Mouse (Mus musculus): ENCODE measurements around the gene Tmcc3. TPM values are rescaled to one million over a fixed set of nuclear protein-coding genes. Genes with fewer than 3 reads are reported as not detected.

The Tmcc3 gene
- polyA plus RNA-seq, 1 experiment from 2014 or later = 17.5 TPM

DNA sequence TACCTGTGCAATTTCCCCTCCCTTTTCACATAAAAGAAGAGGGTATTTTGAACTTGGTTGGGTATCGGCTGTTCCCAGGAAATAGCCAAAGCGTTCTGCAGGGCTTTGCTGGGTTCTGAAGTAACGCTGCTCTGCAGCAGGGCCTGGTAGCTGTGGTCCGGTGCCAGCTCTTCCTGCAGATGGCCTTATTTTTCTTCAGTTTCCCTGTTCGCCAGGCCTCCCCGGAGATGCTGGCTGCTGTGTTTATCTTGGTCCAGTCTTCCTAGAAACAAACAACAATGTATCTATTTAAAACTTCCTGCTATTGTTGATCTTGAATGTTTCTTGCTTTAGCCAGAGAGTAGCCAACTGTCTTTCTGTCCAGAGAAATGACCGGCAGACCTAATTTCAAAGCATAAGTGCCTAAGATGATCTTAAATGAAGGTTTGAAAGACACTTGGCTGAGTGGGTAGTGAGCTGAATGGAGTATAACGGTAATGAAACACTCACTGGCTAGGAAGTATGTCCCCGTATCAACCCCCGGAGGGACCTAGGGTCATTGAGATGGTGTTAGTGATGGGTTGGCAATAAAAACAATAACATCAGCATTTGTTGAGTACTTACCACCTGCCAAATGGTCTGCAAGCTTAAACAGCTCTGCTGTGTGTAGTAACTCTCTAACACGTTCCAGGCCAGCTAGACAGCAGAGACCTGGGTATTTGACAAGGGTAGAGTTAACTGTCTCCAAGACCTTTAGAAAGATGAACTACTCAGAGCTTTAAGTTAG is 39.3 kb downstream of the Tmcc3 start:
- H3K27ac ChIP-seq = no peak overlapping the region
- no peaks in the 10 kb centered on the region for H3K4me1 ChIP-seq
- no peak overlapping the region for H3K4me3 ChIP-seq
- ATAC-seq (ENCODE audit: insufficient number of reproducible peaks, low FRiP score, low TSS enrichment, low read depth) = no peak
- no peaks in the 10 kb centered on the region for H3K9me3 ChIP-seq
- 62% methylated on average over 11 of the region's 11 CpGs for WGBS
- H3K9ac ChIP-seq = no peak overlapping the region
- no peak overlapping the region for H3K4me2 ChIP-seq
- H3K27me3 ChIP-seq = no peaks in the 10 kb centered on the region
- H3K36me3 ChIP-seq = no peaks in the 10 kb centered on the region

DNA sequence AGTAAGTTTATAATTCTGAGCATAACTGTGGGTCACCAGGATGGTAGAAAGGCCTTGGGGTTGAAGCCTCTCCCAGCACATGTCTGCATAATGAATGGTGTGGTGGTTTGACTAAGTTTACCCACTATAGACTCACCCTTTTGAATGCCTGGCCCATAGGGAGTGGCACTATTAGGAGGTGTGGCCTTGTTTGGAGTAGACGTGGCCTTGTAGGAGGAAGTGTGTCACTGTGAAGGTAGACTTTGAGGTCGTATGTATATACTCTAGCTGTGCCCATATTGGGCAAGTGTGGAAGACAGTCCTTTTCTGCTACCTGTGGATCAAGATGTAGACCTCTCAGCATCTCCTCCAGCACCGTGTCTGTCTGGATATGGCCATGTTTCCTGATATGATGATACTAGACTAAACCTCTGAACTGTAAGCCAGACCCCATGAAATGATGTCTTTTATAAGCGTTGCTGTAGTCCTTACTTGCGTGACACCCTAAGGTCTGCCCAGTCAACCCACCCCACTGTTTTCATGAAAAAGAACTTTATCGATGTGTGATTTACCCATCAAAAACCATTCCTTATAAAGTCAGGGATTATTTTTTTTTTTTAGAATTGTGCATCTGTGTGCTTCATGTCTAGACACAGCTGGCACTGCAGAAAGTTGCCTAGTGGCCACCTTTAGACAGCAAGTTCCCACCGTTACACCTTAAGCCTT is 40.6 kb downstream of the Tmcc3 start:
- H3K4me3 ChIP-seq = no peak overlapping the region
- no peak overlapping the region for H3K9ac ChIP-seq
- H3K4me1 ChIP-seq = no peaks in the 10 kb centered on the region
- no peak overlapping the region for H3K27ac ChIP-seq
- H3K27me3 ChIP-seq = no peaks in the 10 kb centered on the region
- no peaks in the 10 kb centered on the region for H3K9me3 ChIP-seq
- no peaks in the 10 kb centered on the region for H3K36me3 ChIP-seq
- ATAC-seq (ENCODE audit: insufficient number of reproducible peaks, low FRiP score, low TSS enrichment, low read depth) = no peak
- WGBS = 93% methylated on average over 7 of the region's 7 CpGs
- no peak overlapping the region for H3K4me2 ChIP-seq

DNA sequence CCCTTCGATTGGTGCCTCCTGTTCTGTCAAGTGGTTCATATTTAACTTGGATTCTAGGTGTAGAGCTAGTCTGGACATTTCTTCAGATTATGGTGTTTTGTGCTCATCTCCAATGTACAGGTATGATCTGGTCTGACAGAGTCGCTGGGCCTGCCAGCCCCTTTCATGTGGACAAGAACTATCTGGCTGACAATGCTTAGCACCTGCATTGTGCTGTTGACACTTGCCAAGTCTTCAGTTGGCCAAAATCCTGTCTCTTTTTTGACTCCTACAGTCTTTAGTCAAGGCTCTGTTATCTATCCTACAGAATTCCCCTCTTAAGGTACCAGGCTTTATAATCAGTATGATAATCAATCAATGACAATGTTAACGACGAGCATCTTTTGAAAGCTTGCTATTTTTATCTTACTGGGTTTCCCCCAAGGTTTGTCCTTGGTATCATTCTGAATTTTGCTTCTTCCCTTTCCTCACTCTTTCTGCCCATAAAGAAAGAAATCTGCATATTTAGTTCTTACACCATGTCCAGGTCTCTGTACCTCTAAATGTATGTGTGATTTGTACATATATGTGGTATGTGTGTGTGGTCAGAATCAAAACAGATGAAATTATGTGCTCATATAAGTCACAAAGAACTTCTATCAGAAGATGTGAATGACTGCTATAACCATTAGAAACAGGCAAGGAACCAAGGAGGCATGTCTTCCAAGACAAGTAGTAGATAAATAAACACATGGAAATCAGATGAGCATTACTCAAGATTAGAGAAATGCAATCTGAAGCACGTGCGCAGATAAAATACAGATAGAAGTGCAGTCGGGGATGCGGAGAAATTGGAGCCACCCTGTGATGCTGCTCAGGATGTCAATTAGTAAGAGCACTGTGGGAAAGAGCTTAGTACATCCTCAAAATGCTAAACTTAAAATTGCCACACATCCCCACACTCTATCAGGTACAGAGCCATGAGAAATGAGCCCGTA is 41.4 kb downstream of the Tmcc3 start:
- ATAC-seq (ENCODE audit: insufficient number of reproducible peaks, low FRiP score, low TSS enrichment, low read depth) = no peak
- H3K9me3 ChIP-seq = no peaks in the 10 kb centered on the region
- WGBS = 80% methylated on average over 9 of the region's 9 CpGs
- H3K4me3 ChIP-seq = no peak overlapping the region
- H3K9ac ChIP-seq = no peak overlapping the region
- H3K27ac ChIP-seq = no peak overlapping the region
- H3K4me2 ChIP-seq = no peak overlapping the region
- no peaks in the 10 kb centered on the region for H3K27me3 ChIP-seq
- no peaks in the 10 kb centered on the region for H3K4me1 ChIP-seq
- no peaks in the 10 kb centered on the region for H3K36me3 ChIP-seq

DNA sequence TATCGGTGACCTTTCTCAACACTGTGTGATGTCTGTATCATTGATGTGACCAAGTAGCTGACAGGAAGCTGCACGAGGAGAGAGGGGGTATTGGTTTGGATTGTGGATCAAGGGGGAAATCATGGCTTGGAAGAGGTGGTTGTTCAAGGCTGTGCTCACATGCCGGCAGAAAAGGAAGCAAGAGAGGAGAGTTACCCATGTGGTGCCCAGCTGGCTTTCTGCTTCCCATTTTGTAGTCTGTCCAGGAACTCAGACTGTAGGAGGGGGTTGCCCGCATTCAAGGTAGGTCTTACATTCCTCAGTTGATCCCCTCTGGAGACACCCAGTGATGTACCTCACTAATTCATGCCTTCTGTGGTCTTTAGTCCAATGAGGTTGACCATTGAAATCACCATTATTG is 42.3 kb downstream of the Tmcc3 start:
- H3K27me3 ChIP-seq = no peaks in the 10 kb centered on the region
- no peaks in the 10 kb centered on the region for H3K36me3 ChIP-seq
- WGBS = 40% methylated on average over 4 of the region's 4 CpGs
- H3K9me3 ChIP-seq = no peaks in the 10 kb centered on the region
- no peak overlapping the region for H3K27ac ChIP-seq
- H3K4me2 ChIP-seq = no peak overlapping the region
- no peak overlapping the region for H3K4me3 ChIP-seq
- no peak for ATAC-seq (ENCODE audit: insufficient number of reproducible peaks, low FRiP score, low TSS enrichment, low read depth)
- no peaks in the 10 kb centered on the region for H3K4me1 ChIP-seq
- H3K9ac ChIP-seq = no peak overlapping the region

DNA sequence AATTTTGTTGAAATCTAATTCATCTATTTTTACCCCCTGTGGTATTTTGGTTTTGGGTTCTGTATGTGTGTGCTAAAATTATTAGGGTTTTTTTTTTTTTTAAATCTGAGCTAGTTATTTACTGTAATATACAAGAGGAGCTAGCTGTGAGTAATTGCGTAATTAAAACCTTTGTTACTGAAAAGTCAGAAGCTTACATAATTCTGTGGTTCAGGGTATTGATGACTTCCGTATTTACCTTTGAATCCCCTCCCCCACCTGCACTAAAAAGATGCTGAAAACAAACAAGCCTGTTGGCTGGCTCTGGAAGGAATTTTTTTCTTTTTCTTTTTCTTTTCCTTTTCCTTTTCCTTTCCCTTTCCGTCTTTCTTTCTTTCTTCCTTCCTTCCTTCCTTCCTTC is 42.7 kb downstream of the Tmcc3 start:
- H3K27me3 ChIP-seq = no peaks in the 10 kb centered on the region
- H3K9me3 ChIP-seq = no peaks in the 10 kb centered on the region
- H3K4me2 ChIP-seq = no peak overlapping the region
- 62% methylated on average over 3 of the region's 3 CpGs for WGBS
- no peak overlapping the region for H3K27ac ChIP-seq
- no peaks in the 10 kb centered on the region for H3K36me3 ChIP-seq
- no peak overlapping the region for H3K9ac ChIP-seq
- ATAC-seq (ENCODE audit: insufficient number of reproducible peaks, low FRiP score, low TSS enrichment, low read depth) = no peak
- no peak overlapping the region for H3K4me3 ChIP-seq
- H3K4me1 ChIP-seq = no peaks in the 10 kb centered on the region

DNA sequence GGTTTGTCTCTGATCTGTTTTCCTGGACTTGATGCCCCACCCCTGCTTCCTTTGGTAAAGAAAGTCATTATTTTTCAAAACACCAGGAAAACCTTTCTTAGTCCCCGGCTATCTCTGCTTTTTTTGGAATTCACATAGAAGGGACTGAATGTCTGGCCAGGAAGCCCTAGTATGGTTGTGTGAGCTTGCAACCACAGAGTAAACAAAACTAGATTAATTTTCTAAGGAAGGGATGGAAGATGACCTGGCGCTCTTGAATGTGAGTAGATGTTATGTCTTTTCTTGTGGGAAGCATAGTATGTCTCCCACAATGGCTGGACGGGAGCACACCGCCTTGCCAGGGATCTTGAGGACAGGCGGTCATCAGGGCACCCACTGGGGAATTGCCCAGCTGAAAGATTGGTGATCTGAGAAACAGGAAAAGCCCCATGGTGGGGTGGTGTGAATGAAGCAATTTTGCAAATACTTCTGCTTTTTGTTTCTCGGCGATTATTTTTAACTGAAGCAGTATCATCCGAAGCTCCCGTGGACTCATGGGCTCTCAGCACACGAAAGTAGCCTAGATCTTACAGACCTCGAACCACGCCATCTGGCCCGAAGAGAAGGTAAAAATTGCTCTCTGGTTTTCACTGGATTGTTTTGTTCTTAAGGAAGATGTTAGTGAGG is 44.9 kb downstream of the Tmcc3 start:
- 88% methylated on average over 13 of the region's 13 CpGs for WGBS
- H3K9ac ChIP-seq = no peak overlapping the region
- no peaks in the 10 kb centered on the region for H3K9me3 ChIP-seq
- H3K27ac ChIP-seq = no peak overlapping the region
- H3K4me2 ChIP-seq = no peak overlapping the region
- ATAC-seq (ENCODE audit: insufficient number of reproducible peaks, low FRiP score, low TSS enrichment, low read depth) = no peak
- H3K36me3 ChIP-seq = no peaks in the 10 kb centered on the region
- no peaks in the 10 kb centered on the region for H3K27me3 ChIP-seq
- H3K4me3 ChIP-seq = no peak overlapping the region
- no peaks in the 10 kb centered on the region for H3K4me1 ChIP-seq

DNA sequence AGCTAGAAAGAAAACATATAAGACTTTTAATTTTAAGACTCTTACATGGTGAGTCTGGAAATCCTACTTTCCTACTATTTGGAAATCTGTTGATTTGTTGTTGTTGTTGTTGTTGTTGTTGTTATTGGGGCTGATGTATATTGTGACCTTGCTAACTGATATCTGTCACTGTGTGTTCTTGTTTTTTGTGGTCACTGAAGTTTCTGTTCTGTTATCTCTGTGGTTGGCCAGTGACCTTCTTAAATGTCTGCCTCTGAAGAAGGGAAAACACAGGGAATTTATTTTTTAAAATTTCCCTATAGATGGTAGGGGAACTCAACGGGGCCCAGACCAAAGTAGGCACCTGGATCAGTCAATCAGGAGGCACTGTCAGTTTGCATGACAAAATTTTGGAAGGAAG is 48.9 kb downstream of the Tmcc3 start:
- Histone ChIP-seq H3K9me3 (no peaks in the 10 kb centered on the region), H3K9ac (no peak overlapping the region), H3K27ac (no peak overlapping the region), H3K36me3 (no peaks in the 10 kb centered on the region), H3K27me3 (no peaks in the 10 kb centered on the region), H3K4me1 (no peaks in the 10 kb centered on the region), H3K4me2 (no peak overlapping the region), H3K4me3 (no peak overlapping the region)
- WGBS = 64% methylated on average over 1 of the region's 1 CpGs
- no peak for ATAC-seq (ENCODE audit: insufficient number of reproducible peaks, low FRiP score, low TSS enrichment, low read depth)

DNA sequence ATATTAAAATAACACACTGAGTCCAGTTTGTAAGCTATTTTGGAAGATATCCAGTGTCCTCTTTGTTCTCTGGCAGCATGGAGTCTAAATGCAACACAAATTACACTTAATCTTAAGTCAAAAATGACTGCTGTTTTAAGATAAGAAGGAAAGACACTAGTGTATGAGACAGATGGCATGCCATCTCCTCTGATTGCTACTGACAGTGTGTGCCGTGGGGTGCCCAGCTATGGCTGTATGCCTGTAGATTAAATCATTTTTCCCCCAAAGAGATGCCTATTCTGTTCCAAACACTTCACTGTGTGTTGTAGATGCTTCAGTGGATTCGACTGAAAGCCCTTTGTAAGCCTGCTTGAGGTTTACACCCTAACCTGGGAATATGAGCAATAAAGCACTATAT is 59.5 kb downstream of the Tmcc3 start:
- 74% methylated on average over 2 of the region's 2 CpGs for WGBS
- Histone ChIP-seq H3K4me1 (no peaks in the 10 kb centered on the region), H3K4me2 (no peak overlapping the region), H3K27me3 (no peaks in the 10 kb centered on the region), H3K27ac (no peak overlapping the region), H3K4me3 (no peak overlapping the region), H3K9ac (no peak overlapping the region), H3K36me3 (no peaks in the 10 kb centered on the region), H3K9me3 (no peaks in the 10 kb centered on the region)
- ATAC-seq (ENCODE audit: insufficient number of reproducible peaks, low FRiP score, low TSS enrichment, low read depth) = no peak

DNA sequence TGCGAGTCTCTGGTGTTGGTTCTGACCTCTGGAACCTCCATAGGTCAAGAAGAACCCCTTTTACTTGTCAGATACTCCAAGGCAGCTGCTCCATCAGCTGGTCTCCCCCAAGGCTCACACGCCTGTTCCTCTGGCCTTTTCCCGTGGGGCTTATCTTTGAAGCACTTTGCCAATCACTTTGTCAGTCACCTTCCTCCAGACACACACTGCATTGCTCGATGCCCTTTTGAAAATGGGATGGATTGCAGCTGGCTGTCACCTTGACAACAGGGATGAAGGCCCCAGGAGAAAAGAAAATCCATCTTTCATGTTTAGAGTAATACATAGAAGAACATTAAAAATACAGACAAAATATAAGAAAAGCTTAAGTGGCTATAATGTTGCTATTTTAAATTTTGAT is 65.2 kb downstream of the Tmcc3 start:
- Histone ChIP-seq H3K36me3 (no peaks in the 10 kb centered on the region), H3K9ac (no peak overlapping the region), H3K4me3 (no peak overlapping the region), H3K4me1 (peaks cover 3% of the 10 kb centered on the region; the same call in 1 of the 2 replicates), H3K27me3 (no peaks in the 10 kb centered on the region), H3K27ac (no peak overlapping the region), H3K4me2 (no peak overlapping the region), H3K9me3 (no peaks in the 10 kb centered on the region)
- 64% methylated on average over 4 of the region's 4 CpGs for WGBS
- no peak for ATAC-seq (ENCODE audit: insufficient number of reproducible peaks, low FRiP score, low TSS enrichment, low read depth)

DNA sequence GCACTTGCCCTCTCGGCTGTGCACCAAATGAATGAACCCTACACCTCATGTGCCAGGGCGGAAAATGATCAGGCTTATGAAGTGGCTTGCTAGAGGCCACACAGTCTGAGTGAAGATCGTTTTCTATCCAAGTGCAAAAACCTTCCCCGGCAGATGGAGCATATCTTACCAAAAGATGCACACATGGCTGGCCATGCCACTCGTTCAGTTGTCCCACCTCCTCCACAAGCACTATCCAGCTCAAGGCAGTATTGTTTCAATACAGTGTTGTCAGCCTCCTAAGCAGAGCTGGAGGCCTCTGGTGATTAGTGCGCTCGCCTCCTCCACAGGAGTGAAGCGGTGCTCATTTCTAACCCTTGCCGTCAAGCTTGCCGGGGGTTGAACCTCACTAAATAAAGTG is 66.1 kb downstream of the Tmcc3 start:
- 0 out of 2 replicates have a peak, but pooled peaks cover 4% of the 10 kb centered on the region for H3K27me3 ChIP-seq
- H3K36me3 ChIP-seq = no peaks in the 10 kb centered on the region
- no peaks in the 10 kb centered on the region for H3K9me3 ChIP-seq
- WGBS = 78% methylated on average over 10 of the region's 10 CpGs
- H3K27ac ChIP-seq = no peak overlapping the region
- H3K9ac ChIP-seq = no peak overlapping the region
- peaks cover 3% of the 10 kb centered on the region; the same call in 1 of the 2 replicates for H3K4me1 ChIP-seq
- no peak overlapping the region for H3K4me3 ChIP-seq
- no peak for ATAC-seq (ENCODE audit: insufficient number of reproducible peaks, low FRiP score, low TSS enrichment, low read depth)
- H3K4me2 ChIP-seq = 0 out of 2 replicates have a peak overlapping the region, but pooled peaks have one; percentile 2

DNA sequence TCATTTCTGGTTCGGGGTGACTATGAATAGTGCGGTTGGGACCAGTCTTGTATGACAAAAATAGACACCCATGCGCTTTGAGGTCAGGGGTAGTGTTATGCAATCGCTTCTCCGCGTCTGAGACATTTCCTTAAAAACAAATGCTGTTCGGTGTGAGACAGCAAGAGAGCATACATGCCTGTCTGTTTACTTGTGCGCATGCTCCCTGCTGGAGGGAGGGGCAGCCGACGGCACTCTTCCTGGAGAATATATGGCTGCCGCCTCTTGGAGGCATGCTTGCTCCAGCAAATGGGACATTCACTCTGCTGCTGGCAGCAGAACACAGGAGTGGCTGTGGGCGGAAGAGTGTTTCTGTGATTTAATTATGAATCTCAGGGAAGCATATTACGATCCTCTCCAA is 66.6 kb downstream of the Tmcc3 start:
- WGBS = 59% methylated on average over 13 of the region's 13 CpGs
- ATAC-seq (ENCODE audit: insufficient number of reproducible peaks, low FRiP score, low TSS enrichment, low read depth) = no peak
- Histone ChIP-seq H3K9me3 (no peaks in the 10 kb centered on the region), H3K4me2 (0 out of 2 replicates have a peak overlapping the region, but pooled peaks have one; percentile 2), H3K4me1 (peaks cover 3% of the 10 kb centered on the region; the same call in 1 of the 2 replicates), H3K36me3 (no peaks in the 10 kb centered on the region), H3K9ac (no peak overlapping the region), H3K4me3 (no peak overlapping the region), H3K27me3 (0 out of 2 replicates have a peak, but pooled peaks cover 4% of the 10 kb centered on the region), H3K27ac (no peak overlapping the region)

Measured in limb, embryonic 15.5 days (tissue).